Mouse (Mus musculus) cortical plate, adult 2 months (tissue): ENCODE results near the gene 4930519P11Rik.

Experiments
- CTCF ChIP-seq: fragments of 200-500 bp; IDR thresholded peaks from 2 replicates; pipeline ENCODE4 v1.5.1; 2011; ENCODE audit warnings: mild to moderate bottlenecking, control low read depth, low read length; ENCODE audit not compliant: insufficient read depth; ENCODE audit errors: extremely low read depth
- POLR2A ChIP-seq: fragments of 200-500 bp; IDR thresholded peaks from 2 replicates; pipeline ENCODE4 v1.6.1; 2011; ENCODE audit warnings: mild to moderate bottlenecking, low read length, control low read depth; ENCODE audit not compliant: insufficient read depth; ENCODE audit errors: extremely low read depth

DNA sequence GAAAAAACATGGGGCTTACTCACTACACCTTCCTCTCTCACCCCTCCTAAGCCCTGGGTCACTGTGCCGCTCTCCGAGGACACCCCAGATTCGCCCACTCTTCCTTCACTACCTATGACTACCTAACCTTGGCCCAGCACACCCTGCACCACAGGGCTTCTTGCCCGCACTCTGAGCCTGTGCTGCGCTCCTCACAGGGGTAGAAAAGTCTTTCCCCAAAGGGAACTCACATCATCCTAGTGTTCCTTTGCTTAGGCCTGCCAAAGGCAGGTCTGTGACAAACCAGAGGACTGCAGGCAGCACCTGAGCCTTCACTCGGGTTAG is 35.5 kb downstream of the 4930519P11Rik start:
- no peak for TF ChIP-seq POLR2A
- no peak for TF ChIP-seq CTCF
